Mouse (Mus musculus) right cerebral cortex, postnatal 36 days (tissue): ENCODE data around the gene Krtap3-2.
"Not testable (repeated sequence)": the region's sequence is repeated elsewhere in the genome, so short reads cannot be mapped to it uniquely, and the experiment has no call there.

Source experiments
- DNase-seq, 2 experiments: peaks; one replicate each; pipeline ENCODE4 v3.0.0; 2022; ENCODE audit warnings: low spot score in 2 of 2, mixed read lengths in 1 of 2

Gene Krtap3-2

DNA sequence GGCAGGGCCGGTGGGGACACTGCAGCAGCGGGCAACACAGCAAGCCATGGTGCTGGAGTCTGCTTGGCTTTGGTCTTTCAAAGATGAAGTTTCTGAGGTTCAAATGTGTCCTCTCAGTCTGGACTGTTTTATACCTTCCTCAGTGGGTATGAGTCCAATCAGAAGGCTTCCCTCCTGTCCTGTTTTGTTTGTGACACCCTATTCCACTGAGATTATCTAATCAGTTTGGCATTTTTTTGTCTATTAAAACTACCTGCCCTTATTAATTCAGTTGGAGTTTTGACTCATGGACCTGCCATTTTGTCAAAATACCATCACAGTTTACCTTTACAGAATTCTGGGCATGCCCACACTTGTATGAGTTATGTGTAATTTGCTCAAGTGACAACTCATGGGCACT lies at the start of gene Krtap3-2:
Krtap3-2 (minus strand) TSS at position 101 of the 400 bp plus-strand sequence.
- DNase-seq, result no peak

DNA sequence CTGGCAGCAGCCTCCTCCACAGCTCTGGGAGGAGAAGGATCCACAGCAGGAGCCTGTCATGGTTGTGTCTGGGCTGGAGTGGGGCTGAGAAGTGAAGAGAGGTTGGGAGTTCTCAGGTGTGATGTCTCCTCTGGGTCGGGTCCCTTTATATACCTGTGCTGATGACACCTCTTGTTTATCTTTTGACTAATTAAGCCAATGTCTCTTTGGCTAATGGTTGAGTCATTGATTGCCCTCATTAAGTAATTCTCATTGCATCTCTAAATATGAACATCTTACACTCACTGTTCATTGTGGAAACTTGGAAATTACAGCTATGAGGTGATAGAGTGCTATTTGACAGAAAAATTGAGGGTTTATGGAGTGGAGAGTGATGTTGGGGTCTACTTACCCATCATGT lies 46.6 kb upstream of the Krtap3-2 start, which contains the start of gene Gm11938:
Gm11938 (minus strand) TSS at position 101 of the 400 bp plus-strand sequence.
- DNase-seq, result not testable (repeated sequence)

GRCm38 (mm10) chr11:99597742-99598141 lies 41.1 kb upstream of the Krtap3-2 start, which contains the start of gene Krtap9-3:
Gene Krtap9-3, minus strand, starts transcription at chr11:99598105.
- DNase-seq, result not testable (repeated sequence)

GRCm38 (mm10) chr11:99590981-99591380 lies 34.3 kb upstream of the Krtap3-2 start, which contains the start of gene Krtap1-3:
Gene Krtap1-3, minus strand, starts transcription at chr11:99591339.
- no peak for DNase-seq

- no peak for DNase-seq
These were observed 28.4 kb upstream of the Krtap3-2 start for GRCm38 (mm10) chr11:99585096-99585495.

DNA sequence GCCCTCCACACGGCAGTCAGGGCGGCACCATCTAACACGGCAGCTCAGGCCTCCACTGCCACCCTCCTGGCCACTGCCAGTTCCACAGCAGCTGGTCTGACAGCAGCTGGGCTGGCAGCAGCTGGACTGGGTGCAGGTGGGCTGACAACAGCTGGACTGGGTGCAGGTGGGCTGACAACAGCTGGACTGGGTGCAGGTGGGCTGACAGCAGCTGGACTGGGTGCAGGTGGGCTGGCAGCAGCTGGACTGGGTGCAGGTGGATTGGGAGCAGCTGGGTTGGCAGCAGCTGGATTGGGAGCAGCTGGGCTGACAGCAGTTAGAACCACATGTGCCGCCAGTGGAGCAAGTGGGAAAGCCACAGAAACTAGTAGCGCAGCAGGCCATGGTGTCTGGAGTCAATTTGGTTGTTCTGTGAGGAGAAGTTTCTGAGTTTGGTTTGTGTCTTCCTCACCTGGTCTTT lies 26.6 kb upstream of the Krtap3-2 start, which contains the start of gene Krtap1-4:
Krtap1-4 (minus strand) TSS at position 410 of the 460 bp plus-strand sequence.
- no peak for DNase-seq

DNA sequence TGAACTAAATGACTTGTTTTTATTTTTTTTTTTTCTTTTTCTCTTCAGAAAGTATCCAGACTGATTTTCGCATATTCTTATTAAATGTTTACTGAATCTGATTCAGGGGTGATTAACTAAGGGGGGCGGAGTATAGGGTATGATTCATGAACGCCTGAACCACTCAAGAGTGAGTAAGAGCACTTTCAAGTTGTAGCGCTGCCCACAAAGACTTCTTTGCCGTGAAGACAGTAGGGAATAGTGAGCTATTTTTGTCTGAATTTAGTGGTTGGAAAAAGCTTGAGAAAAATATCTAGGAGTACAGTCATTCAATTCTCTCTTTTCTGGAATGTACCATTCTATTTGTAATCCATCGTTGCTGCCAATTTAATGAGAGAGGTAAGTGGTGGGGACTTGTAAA lies 24.9 kb upstream of the Krtap3-2 start:
- no peak for DNase-seq

DNA sequence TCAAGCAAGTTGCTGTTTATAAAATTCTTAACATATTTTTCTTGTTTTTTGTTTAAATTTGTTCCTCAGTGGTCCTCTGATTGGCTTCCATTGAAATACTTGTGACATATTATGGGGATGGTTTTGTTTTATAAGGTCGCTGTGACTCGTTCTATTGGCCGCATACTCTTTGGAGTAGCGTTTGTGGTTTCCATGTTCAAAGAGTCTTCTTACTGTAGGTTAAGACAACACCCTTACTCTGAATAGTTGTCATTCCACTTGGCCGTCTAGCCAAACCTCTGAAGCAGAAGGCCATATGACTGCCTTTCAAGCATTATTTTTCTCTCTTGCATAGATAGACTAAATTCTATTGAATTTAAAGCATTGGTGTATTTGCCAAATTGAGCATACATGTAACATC lies 24.4 kb upstream of the Krtap3-2 start:
- DNase-seq, result no peak

DNA sequence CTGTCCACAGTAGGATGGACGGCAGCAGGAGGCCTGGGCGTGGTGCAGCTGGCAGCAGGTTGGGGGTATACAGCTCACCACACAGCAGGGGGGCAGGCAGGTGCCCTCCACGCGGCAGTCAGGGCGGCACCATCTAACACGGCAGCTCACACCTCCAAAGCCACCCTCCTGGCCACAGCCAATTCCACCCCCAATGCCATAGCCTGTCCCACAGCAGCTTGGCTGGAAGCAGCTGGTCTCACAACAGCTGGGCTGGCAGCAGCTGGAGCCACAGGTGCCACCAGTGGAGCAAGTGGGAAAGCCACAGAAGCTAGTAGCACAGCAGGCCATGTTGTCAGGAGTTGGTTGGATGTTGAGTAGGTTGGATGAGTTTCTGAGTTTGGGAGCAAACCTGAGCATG lies 24.0 kb upstream of the Krtap3-2 start, which contains the start of gene Krtap1-5:
Krtap1-5 (minus strand) TSS at position 381 of the 400 bp plus-strand sequence.
- DNase-seq, result no peak

GRCm38 (mm10) chr11:99574106-99574505 lies 17.5 kb upstream of the Krtap3-2 start:
- no peak for DNase-seq

GRCm38 (mm10) chr11:99573164-99573563 lies 16.5 kb upstream of the Krtap3-2 start:
- DNase-seq, result no peak

- no peak for DNase-seq
These were observed 9.9 kb upstream of the Krtap3-2 start, which contains the start of gene Krtap3-1 for GRCm38 (mm10) chr11:99566530-99566929. Gene Krtap3-1, minus strand, starts transcription at chr11:99566630.

DNA sequence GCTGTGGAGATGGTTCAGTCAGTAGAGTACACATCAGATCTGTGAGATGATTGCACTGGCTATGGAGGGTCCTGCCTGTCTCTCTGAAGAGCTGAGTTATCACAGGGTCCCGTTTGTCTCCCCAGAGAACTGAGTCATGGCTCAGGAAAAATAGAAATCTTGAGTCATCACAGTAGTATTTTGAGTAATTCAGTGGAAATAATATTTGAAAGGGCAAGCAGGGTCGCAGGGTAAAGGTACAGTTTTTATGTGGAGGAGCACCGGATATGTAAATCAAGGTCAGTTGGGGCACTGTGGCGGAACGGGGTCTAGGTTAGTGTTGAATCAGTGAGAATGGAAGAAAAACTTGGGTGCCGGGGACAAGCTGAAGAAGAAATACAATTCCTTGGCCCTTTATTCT lies 5.9 kb upstream of the Krtap3-2 start:
- DNase-seq, result no peak

GRCm38 (mm10) chr11:99559366-99559765 lies 2.7 kb upstream of the Krtap3-2 start, which contains the start of gene Gm11939:
Gene Gm11939, minus strand, starts transcription at chr11:99559466.
- DNase-seq, result no peak

DNA sequence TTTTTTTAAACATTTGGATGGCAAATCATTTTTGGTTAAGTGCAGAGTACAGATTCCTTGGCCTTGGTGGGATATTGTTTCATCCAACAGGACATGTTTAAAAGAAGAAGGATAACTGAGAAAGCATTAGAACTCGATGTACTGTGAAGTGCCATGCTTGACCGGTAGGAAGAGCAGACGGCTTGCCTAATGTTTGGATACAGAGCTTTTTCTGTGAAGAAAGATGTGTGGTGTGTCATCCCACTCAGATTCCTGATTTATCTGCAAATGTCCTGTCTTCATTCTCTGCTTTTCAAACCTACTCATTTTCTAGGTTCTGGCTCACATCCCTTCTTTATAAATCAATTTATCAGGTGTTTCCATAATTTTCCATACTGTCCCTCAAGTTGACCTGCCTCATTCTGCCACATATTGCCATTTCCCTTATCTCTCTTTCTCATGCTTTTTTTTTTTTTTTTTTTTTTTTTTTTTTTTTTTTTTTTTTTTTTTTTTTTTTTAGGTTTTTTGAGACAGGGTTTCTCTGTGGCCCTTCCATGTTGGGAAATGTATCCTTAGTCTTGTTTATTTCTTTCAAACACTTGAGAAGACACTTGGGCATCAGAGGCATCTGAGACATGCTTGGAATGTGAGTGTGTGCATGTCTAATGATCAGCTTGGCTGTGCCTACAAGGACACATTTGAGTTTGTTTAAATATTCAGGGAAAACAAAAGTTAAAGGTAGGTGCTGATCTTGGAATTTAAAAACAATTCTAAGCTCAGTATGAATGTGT lies 1.5 kb upstream of the Krtap3-2 start:
- peak in 1 of 2 experiments; percentile 9 for DNase-seq

- DNase-seq, result no peak
These were observed 458 bp downstream of the Krtap3-2 start for GRCm38 (mm10) chr11:99556195-99556594.

GRCm38 (mm10) chr11:99550765-99551164 lies 5.9 kb downstream of the Krtap3-2 start, which contains the start of gene Krtap3-3:
Gene Krtap3-3, minus strand, starts transcription at chr11:99550865.
- no peak for DNase-seq

DNA sequence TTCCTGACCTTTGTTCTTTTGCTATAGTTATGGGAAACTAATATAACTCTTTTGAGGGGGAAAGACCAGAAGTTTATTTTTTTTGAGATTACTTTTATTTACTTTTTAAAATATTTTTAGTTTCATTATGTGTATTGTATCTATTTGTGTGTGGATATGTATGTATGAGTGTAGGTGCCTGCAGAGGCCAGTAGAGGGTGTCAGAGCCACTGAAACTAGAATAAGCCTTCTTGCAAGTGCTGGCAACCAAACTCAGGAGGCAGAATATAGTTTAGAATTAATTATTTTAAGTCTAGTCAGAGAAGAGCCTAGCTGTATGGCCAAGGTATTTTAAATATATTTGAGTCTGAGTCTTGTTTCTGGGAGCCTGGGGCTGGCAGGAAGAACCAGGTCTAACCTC lies 8.8 kb downstream of the Krtap3-2 start:
- DNase-seq, result no peak

DNA sequence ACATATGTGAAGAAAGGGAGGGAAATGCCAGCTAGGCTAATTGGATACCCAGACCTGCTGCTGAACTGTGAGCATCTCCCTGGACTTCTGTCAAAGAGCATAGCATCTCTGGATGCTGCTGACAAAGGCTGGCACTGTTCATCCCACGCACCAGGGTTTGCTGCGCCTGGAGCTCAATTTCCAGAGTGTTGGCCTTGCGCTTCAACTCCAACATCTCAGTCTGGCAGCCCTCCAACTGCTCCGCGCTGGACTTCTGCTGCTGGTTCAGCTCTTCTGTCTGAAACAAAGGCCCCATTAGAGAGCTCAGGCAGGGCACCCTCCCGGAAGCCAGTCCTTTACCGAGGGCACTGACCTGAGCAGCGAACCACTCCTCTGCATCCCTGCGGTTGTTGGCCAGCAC lies 16.9 kb downstream of the Krtap3-2 start:
- DNase-seq, result peak; percentile 18 to 34

GRCm38 (mm10) chr11:99521288-99521860 lies 35.3 kb downstream of the Krtap3-2 start, which contains the start of gene Krt39:
Gene Krt39, minus strand, starts transcription at chr11:99521338.
- no peak for DNase-seq

DNA sequence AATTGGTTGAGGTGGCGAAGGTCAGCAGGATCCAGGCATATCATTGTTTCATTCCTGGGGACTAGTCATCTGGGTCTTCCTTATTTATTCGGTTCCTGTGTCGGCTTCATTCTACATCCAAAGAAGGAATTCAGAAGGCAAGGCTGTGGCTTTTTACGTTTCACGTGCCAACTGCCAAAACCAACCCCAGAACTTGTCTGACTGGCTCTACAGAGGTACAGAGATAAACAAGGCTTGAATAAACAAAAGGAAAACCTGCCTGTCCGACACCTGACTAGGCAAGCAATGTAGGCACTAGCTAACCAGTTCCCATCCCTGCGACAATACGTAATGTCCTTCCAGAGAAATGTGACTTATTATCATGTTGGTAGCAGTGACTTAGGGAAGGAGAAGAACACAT lies 42.6 kb downstream of the Krtap3-2 start:
- no peak for DNase-seq
